Mouse (Mus musculus): Measurements from ENCODE around the gene Arfgap2.

The Arfgap2 gene

DNA sequence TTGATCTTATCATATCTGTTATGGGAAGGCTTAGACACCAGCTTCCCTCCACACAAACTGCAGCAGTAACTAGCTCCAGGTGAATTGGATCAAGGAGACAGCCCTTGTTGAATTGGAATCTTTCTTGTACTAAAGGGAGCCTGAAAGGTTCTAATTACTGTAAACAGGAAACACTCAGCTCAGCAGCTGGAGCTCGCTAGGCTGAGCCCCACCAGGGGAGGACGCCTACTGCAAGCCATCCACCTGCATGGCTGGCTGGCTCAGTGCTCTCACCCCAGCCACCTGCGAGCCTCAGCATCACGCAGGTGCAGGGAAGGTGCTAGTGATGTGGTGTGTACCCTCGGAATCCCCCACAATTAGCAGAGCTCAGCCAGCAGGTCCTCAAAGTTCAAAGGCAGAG is 43.9 kb downstream of the Arfgap2 start:
- DNase-seq (ENCODE audit: low spot score in 2 of 2) = no peak

- DNase-seq (ENCODE audit: low spot score in 2 of 2) = no peak
Observed at GRCm38 (mm10) chr2:91309546-91309945, 44.8 kb downstream of the Arfgap2 start.

- peak in 1 of 2 experiments; percentile 37 for DNase-seq (ENCODE audit: low spot score in 2 of 2)
Observed at GRCm38 (mm10) chr2:91312578-91313311, 48.0 kb downstream of the Arfgap2 start.

GRCm38 (mm10) chr2:91314184-91314583 is 49.4 kb downstream of the Arfgap2 start:
- no peak for DNase-seq (ENCODE audit: low spot score in 2 of 2)

GRCm38 (mm10) chr2:91320559-91321529 is 56.1 kb downstream of the Arfgap2 start:
- DNase-seq (ENCODE audit: low spot score in 2 of 2) = no peak

DNA sequence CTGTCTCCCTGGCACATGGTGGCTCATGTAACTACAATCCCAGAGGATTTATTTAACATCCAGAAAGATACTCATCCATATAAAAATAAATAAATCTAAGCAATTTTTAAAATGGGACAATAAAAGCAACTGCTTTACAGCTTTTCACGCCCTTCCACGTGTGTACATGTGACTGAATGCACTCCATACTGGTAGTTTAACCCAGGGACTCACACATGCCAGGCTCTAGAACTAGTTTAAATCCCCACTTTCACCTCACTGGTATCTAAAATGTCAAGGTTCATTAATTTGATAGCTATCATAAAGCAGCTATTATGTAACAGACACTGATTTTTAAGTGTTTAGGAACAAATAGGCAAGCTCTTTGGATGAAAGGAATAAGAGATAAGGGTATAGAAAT is 57.1 kb downstream of the Arfgap2 start:
- no peak for DNase-seq (ENCODE audit: low spot score in 2 of 2)

DNA sequence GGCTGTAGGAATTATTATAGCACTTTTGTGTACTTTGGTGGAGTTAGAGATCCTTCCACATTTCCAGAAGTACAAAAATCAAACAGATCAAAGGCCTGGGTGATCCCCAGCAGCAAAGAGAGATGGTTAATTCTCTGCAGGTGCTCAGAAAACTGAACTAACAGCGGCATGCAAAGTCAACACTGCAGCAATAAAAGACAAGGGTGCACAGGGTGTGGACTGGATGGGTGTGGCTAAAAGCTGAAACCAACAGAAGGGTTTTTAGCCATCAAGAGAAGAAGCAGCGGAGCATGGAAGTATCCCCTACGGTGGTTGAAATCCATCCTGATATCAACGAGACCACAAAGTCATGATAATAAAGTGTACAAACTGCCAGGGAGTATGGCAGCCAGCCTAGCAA is 57.7 kb downstream of the Arfgap2 start:
- no peak for DNase-seq (ENCODE audit: low spot score in 2 of 2)

GRCm38 (mm10) chr2:91324346-91324745 is 59.6 kb downstream of the Arfgap2 start:
- DNase-seq (ENCODE audit: low spot score in 2 of 2) = peak; percentile 15 to 41

- peak; percentile 12 to 24 for DNase-seq (ENCODE audit: low spot score in 2 of 2)
Observed at GRCm38 (mm10) chr2:91324761-91325421, 60.1 kb downstream of the Arfgap2 start.
